Mouse (Mus musculus) MEL (cell line): Measurements from ENCODE around the gene Sgtb. TPM values are rescaled to one million over a fixed set of nuclear protein-coding genes. Genes with fewer than 3 reads are reported as not detected.

Experiments used
- DNase-seq: peaks from one replicate; pipeline ENCODE4 v3.0.0; 2011; ENCODE audit warnings: low read depth, low spot score
- H3K27ac ChIP-seq: 2 replicates; pipeline ENCODE4 v1.5.1; 2012; ENCODE audit warnings: low read depth, mild to moderate bottlenecking, control low read depth, low read length, moderate library complexity; ENCODE audit not compliant: control insufficient read depth
- H3K27me3 ChIP-seq, 2 experiments: fragments of 150-350 bp in 1 of 2; sonication (generic) in 1 of 2; 2 replicates each; pipeline ENCODE4 v1.6.1; 2012; ENCODE audit warnings: low read length in 2 of 2, mild to moderate bottlenecking in 2 of 2, improper control_type of control experiment in 1 of 2, moderate library complexity in 1 of 2; ENCODE audit not compliant: insufficient read depth in 2 of 2, control insufficient read depth in 1 of 2
- H3K36me3 ChIP-seq, 2 experiments: 2 replicates each; pipeline ENCODE4 v1.6.1; 2012 to 2014; ENCODE audit warnings: low read length in 2 of 2, improper control_type of control experiment in 1 of 2, inconsistent platforms in 1 of 2, mild to moderate bottlenecking in 1 of 2; ENCODE audit not compliant: insufficient read depth in 2 of 2, control insufficient read depth in 1 of 2
- H3K4me1 ChIP-seq, 2 experiments: fragments of 150-350 bp in 1 of 2; sonication (generic) in 1 of 2; 2 replicates each; pipeline ENCODE4 v1.6.1; 2012; ENCODE audit warnings: low read length in 2 of 2, improper control_type of control experiment in 1 of 2, mild to moderate bottlenecking in 1 of 2; ENCODE audit not compliant: insufficient read depth in 2 of 2, control insufficient read depth in 1 of 2
- H3K4me3 ChIP-seq, 2 experiments: fragments of 150-350 bp in 1 of 2; sonication (generic) in 1 of 2; 2 replicates each; pipeline ENCODE4 v1.5.1; 2012; ENCODE audit warnings: low read depth in 2 of 2, low read length in 2 of 2, mild to moderate bottlenecking in 2 of 2, moderate library complexity in 2 of 2, control low read depth in 1 of 2, improper control_type of control experiment in 1 of 2; ENCODE audit not compliant: control insufficient read depth in 1 of 2, insufficient read depth in 1 of 2
- H3K79me2 ChIP-seq: 2 replicates; pipeline ENCODE4 v1.6.1; 2012; ENCODE audit warnings: mild to moderate bottlenecking, low read length, moderate library complexity; ENCODE audit not compliant: control insufficient read depth, poor library complexity, insufficient read depth
- H3K9ac ChIP-seq: 2 replicates; pipeline ENCODE4 v1.6.1; 2012; ENCODE audit warnings: low read depth, mild to moderate bottlenecking, control low read depth, low read length, moderate library complexity; ENCODE audit not compliant: control insufficient read depth, poor library complexity, severe bottlenecking
- H3K9me3 ChIP-seq: fragments of 150-350 bp; sonication (generic); replicated peaks from 2 replicates; pipeline ENCODE4 v1.6.1; 2012; ENCODE audit warnings: mild to moderate bottlenecking, low read length, improper control_type of control experiment, moderate library complexity; ENCODE audit not compliant: insufficient read depth
- BHLHE40 ChIP-seq: IDR thresholded peaks from 2 replicates; pipeline ENCODE4 v1.6.1; 2012; ENCODE audit warnings: low read depth, mild to moderate bottlenecking, inconsistent platforms, low read length, improper control_type of control experiment, borderline replicate concordance
- CHD1 ChIP-seq: IDR thresholded peaks from 2 replicates; pipeline ENCODE4 v1.6.1; 2012; ENCODE audit warnings: low read depth, mild to moderate bottlenecking, inconsistent platforms, low read length, improper control_type of control experiment
- CHD2 ChIP-seq: IDR thresholded peaks from 2 replicates; pipeline ENCODE4 v1.6.1; 2011; ENCODE audit warnings: low read length, improper control_type of control experiment
- ELF1 ChIP-seq: IDR thresholded peaks from 2 replicates; pipeline ENCODE4 v1.6.1; 2014; ENCODE audit warnings: low read depth, mild to moderate bottlenecking, inconsistent platforms, low read length, improper control_type of control experiment, moderate library complexity
- EP300 ChIP-seq, 2 experiments: IDR thresholded peaks; 2 replicates each; pipeline ENCODE4 v1.6.1; 2011; ENCODE audit warnings: improper control_type of control experiment in 2 of 2, low read length in 2 of 2, low read depth in 1 of 2, mild to moderate bottlenecking in 1 of 2
- ETS1 ChIP-seq: IDR thresholded peaks from 2 replicates; pipeline ENCODE4 v1.6.1; 2012; ENCODE audit warnings: low read depth, mild to moderate bottlenecking, inconsistent platforms, low read length, improper control_type of control experiment, moderate library complexity
- HCFC1 ChIP-seq: IDR thresholded peaks from 2 replicates; pipeline ENCODE4 v1.6.1; 2012; ENCODE audit warnings: low read depth, mild to moderate bottlenecking, inconsistent platforms, low read length, improper control_type of control experiment, moderate library complexity
- KAT2A ChIP-seq: conservative IDR thresholded peaks from 2 replicates; pipeline ENCODE4 v1.6.1; 2012; ENCODE audit warnings: low read depth, low read length, improper control_type of control experiment, inconsistent platforms
- MAFK ChIP-seq: IDR thresholded peaks from 2 replicates; pipeline ENCODE4 v1.6.1; 2011; ENCODE audit warnings: low read depth, mild to moderate bottlenecking, low read length, improper control_type of control experiment, borderline replicate concordance
- MAZ ChIP-seq: IDR thresholded peaks from 2 replicates; pipeline ENCODE4 v1.6.1; 2012; ENCODE audit warnings: low read depth, mild to moderate bottlenecking, inconsistent platforms, low read length, improper control_type of control experiment
- MEF2A ChIP-seq: IDR thresholded peaks from 2 replicates; pipeline ENCODE4 v1.6.1; 2014; ENCODE audit warnings: low read depth, mild to moderate bottlenecking, inconsistent platforms, low read length, improper control_type of control experiment; ENCODE audit not compliant: poor library complexity, insufficient replicate concordance, severe bottlenecking; ENCODE audit errors: extremely low read depth
- MYB ChIP-seq: IDR thresholded peaks from 2 replicates; pipeline ENCODE4 v1.6.1; 2011; ENCODE audit warnings: mild to moderate bottlenecking, low read depth, low read length, improper control_type of control experiment
- NELFE ChIP-seq: IDR thresholded peaks from 2 replicates; pipeline ENCODE4 v1.6.1; 2011; ENCODE audit warnings: low read depth, low read length, improper control_type of control experiment
- NRF1 ChIP-seq: IDR thresholded peaks from 2 replicates; pipeline ENCODE4 v1.6.1; 2014; ENCODE audit warnings: low read depth, mild to moderate bottlenecking, inconsistent platforms, low read length, improper control_type of control experiment, moderate library complexity; ENCODE audit not compliant: poor library complexity, insufficient read depth, severe bottlenecking
- POLR2AphosphoS2 ChIP-seq: IDR thresholded peaks from 2 replicates; pipeline ENCODE4 v1.6.1; 2011; ENCODE audit warnings: low read length, improper control_type of control experiment
- SIN3A ChIP-seq: IDR thresholded peaks from 2 replicates; pipeline ENCODE4 v1.6.1; 2012; ENCODE audit warnings: low read length, improper control_type of control experiment, inconsistent platforms
- USF1 ChIP-seq: IDR thresholded peaks from 2 replicates; pipeline ENCODE4 v1.6.1; 2014; ENCODE audit warnings: low read depth, mild to moderate bottlenecking, inconsistent platforms, low read length, improper control_type of control experiment, moderate library complexity
- USF2 ChIP-seq, 2 experiments: IDR thresholded peaks; 2 replicates each; pipeline ENCODE4 v1.6.1; 2011 to 2012; ENCODE audit warnings: improper control_type of control experiment in 2 of 2, low read length in 2 of 2, borderline replicate concordance in 1 of 2, inconsistent platforms in 1 of 2, low read depth in 1 of 2, mild to moderate bottlenecking in 1 of 2; ENCODE audit not compliant: insufficient read depth in 1 of 2
- ZMIZ1 ChIP-seq: IDR thresholded peaks from 2 replicates; pipeline ENCODE4 v1.6.1; 2012; ENCODE audit warnings: low read depth, mild to moderate bottlenecking, inconsistent platforms, low read length, improper control_type of control experiment, moderate library complexity
- ZNF384 ChIP-seq: IDR thresholded peaks from 2 replicates; pipeline ENCODE4 v1.6.1; 2012; ENCODE audit warnings: low read depth, mild to moderate bottlenecking, inconsistent platforms, low read length, improper control_type of control experiment
- polyA plus RNA-seq, 2 experiments: library from polyadenylated mRNA; stranded (reverse) in 1 of 2; unstranded in 1 of 2; fragments of >175 nt in 1 of 2; fragments of >200 nt in 1 of 2; gene quantifications; 2 replicates each; pipeline versions ENCODE4 v1.2.1 to v1.2.4; 2012; ENCODE audit warnings: low replicate concordance in 2 of 2, low read depth in 1 of 2; ENCODE audit not compliant: insufficient read length in 2 of 2, insufficient read depth in 1 of 2, missing spikeins in 1 of 2
- total RNA-seq: library from RNA; depleted of rRNA; stranded (reverse); fragments of 300-350 nt; gene quantifications from 2 replicates; pipeline ENCODE4 v1.2.3, GENCODE M21; 2012

The Sgtb gene
- total and polyA plus RNA-seq, 3 experiments: 0.11 TPM; not detected in 2

DNA sequence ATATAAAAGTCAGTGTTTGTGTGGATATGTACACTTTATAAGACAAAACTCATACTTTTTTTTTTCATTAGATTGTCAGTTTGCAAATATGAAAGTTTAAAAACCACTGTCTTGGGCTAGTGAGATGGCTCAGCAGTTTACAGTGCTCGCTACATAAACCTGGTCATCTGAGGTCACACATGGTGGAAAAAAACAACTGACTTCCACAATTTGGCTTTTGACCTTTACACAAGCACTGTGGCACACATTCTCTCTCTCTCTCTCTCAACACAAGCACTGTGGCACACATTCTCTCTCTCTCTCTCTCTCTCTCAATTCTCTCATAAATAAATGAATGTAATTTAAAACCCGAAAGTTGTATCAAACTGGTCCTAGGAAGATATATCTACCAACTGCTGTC, 23.0 kb downstream of the Sgtb start:
- Histone ChIP-seq H3K9me3 (no peaks in the 10 kb centered on the region), H3K79me2 (no peaks in the 10 kb centered on the region), H3K9ac (no peak overlapping the region), H3K27ac (no peak overlapping the region), H3K4me1 (no peaks in the 10 kb centered on the region), H3K27me3 (no peaks in the 10 kb centered on the region), H3K36me3 (no peaks in the 10 kb centered on the region), H3K4me3 (no peak overlapping the region)
- no peak for DNase-seq
- no peak for TF ChIP-seq MYB
- no peak for TF ChIP-seq NELFE
- TF ChIP-seq USF2 (IDR thresholded peaks at IDR 0.05; ENCODE audit: borderline replicate concordance in 1 of 2, insufficient read depth in 1 of 2, low read depth in 1 of 2, low read length in 2 of 2): no peak
- no peak for TF ChIP-seq NRF1
- no peak for TF ChIP-seq ZNF384
- no peak for TF ChIP-seq USF1
- no peak for TF ChIP-seq POLR2AphosphoS2
- no peak for TF ChIP-seq MAFK
- no peak for TF ChIP-seq ZMIZ1
- no peak for TF ChIP-seq ELF1
- no peak for TF ChIP-seq ETS1
- TF ChIP-seq MEF2A: no peak
- TF ChIP-seq EP300 (IDR thresholded peaks at IDR 0.05; ENCODE audit: low read depth in 1 of 2, low read length in 2 of 2): no peak
- TF ChIP-seq KAT2A: no peak

- H3K9me3 ChIP-seq: no peaks in the 10 kb centered on the region
- H3K4me1 ChIP-seq: no peaks in the 10 kb centered on the region
- no peak overlapping the region for H3K27ac ChIP-seq
- no peak for DNase-seq
- no peaks in the 10 kb centered on the region for H3K79me2 ChIP-seq
- TF ChIP-seq NELFE (no peak), MAZ (no peak), POLR2AphosphoS2 (no peak), CHD2 (no peak), HCFC1 (no peak), ELF1 (no peak), SIN3A (no peak), CHD1 (no peak), MEF2A (no peak), BHLHE40 (no peak)
- no peaks in the 10 kb centered on the region for H3K27me3 ChIP-seq
- no peak overlapping the region for H3K9ac ChIP-seq
- H3K4me3 ChIP-seq: no peak overlapping the region
- no peaks in the 10 kb centered on the region for H3K36me3 ChIP-seq
Observed at GRCm38 (mm10) chr13:104134510-104135085, 25.1 kb downstream of the Sgtb start.
